In the genomic region with DNA sequence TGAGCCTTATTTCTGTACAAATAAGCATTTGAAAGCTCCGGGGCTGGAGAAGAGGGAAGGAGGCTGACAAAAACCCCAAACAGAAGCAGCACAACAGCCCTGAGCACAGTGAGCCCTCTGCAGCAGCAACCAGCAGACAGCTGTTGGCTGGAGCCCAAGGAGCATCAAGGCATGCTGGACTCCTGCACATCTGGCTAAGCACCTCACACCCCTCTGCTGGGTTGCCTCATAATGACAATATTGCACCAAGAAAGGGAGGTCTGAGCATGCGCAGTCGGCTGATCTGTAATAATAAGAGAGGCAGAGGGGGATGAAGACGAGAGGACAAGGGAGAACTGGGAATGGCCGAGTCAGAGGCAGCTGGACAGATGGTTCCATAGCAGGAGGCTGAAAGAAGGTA, we compare ENCODE assay signal across 1 mouse cellular context.
TF ChIP-seq lines count a peak whose summit lies in the region.

No protein-coding gene starts in this region.

TF ChIP-seq in MEL, 35 proteins besides CTCF, POLR2A, EP300 and RAD21 (continued from another document):
- TF ChIP-seq GABPA (IDR thresholded peaks at IDR 0.05; ENCODE audit: low read depth, low read length) (no peak), POLR2AphosphoS5 (IDR thresholded peaks at IDR 0.05; ENCODE audit: borderline replicate concordance, low read depth, low read length) (no peak)
